Mouse (Mus musculus): ENCODE results near the gene Cxcr5. TPM values are rescaled to one million over a fixed set of nuclear protein-coding genes. Genes with fewer than 3 reads are reported as not detected.
A peak's percentile ranks its signal among the peaks of the same experiment; 100 is the strongest.

The Cxcr5 gene
- total and polyA plus RNA-seq, 2 experiments from 2014 or later, result not detected

- no peaks in the 10 kb centered on the region for H3K27me3 ChIP-seq (ENCODE audit: insufficient read depth, low read length)
- peak; percentile 82 for ATAC-seq
- DNase-seq, result peak; percentile 72
- no peak overlapping the region for H3K4me2 ChIP-seq (ENCODE audit: low read depth)
- 29% methylated on average over 2 of the region's 2 CpGs for WGBS
- TF ChIP-seq CTCF (IDR thresholded peaks at IDR 0.05; ENCODE audit: low read depth), result no peak
- H3K36me3 ChIP-seq (ENCODE audit: insufficient read depth), result no peaks in the 10 kb centered on the region
- no peak overlapping the region for H3K9ac ChIP-seq
- no peak overlapping the region for H3K4me3 ChIP-seq (ENCODE audit: low read depth, low read length)
- H3K27ac ChIP-seq (ENCODE audit: low read depth, low read length), result peak overlapping the region; percentile 64
- H3K9me3 ChIP-seq (ENCODE audit: low read length), result no peaks in the 10 kb centered on the region
- peaks cover 14% of the 10 kb centered on the region; the same call in 1 of the 2 replicates for H3K4me1 ChIP-seq (ENCODE audit: insufficient read depth)
Observed at GRCm38 (mm10) chr9:44468800-44469199, 92.9 kb downstream of the Cxcr5 start.

- no peak for TF ChIP-seq CTCF (IDR thresholded peaks at IDR 0.05; ENCODE audit: low read depth)
- peak overlapping the region; percentile 64 for H3K27ac ChIP-seq (ENCODE audit: low read depth, low read length)
- no peak overlapping the region for H3K4me3 ChIP-seq (ENCODE audit: low read depth, low read length)
- no peak for DNase-seq
- 62% methylated on average over 7 of the region's 7 CpGs for WGBS
- ATAC-seq, result no peak
- H3K36me3 ChIP-seq (ENCODE audit: insufficient read depth), result no peaks in the 10 kb centered on the region
- no peak overlapping the region for H3K4me2 ChIP-seq (ENCODE audit: low read depth)
- no peaks in the 10 kb centered on the region for H3K9me3 ChIP-seq (ENCODE audit: low read length)
- H3K27me3 ChIP-seq (ENCODE audit: insufficient read depth, low read length), result no peaks in the 10 kb centered on the region
- H3K9ac ChIP-seq, result no peak overlapping the region
- peaks cover 14% of the 10 kb centered on the region; the same call in 1 of the 2 replicates for H3K4me1 ChIP-seq (ENCODE audit: insufficient read depth)
Observed at GRCm38 (mm10) chr9:44468224-44468623, 93.5 kb downstream of the Cxcr5 start.

GRCm38 (mm10) chr9:44461950-44462349, 99.7 kb downstream of the Cxcr5 start:
- H3K27ac ChIP-seq (ENCODE audit: low read depth, low read length), result no peak overlapping the region
- 86% methylated on average over 5 of the region's 5 CpGs for WGBS
- no peak overlapping the region for H3K9ac ChIP-seq
- ATAC-seq (no peak), DNase-seq (no peak)
- no peaks in the 10 kb centered on the region for H3K9me3 ChIP-seq (ENCODE audit: low read length)
- H3K4me1 ChIP-seq (ENCODE audit: insufficient read depth), result peaks cover 9% of the 10 kb centered on the region
- H3K27me3 ChIP-seq (ENCODE audit: insufficient read depth, low read length), result no peaks in the 10 kb centered on the region
- no peak overlapping the region for H3K4me3 ChIP-seq (ENCODE audit: low read depth, low read length)
- H3K4me2 ChIP-seq (ENCODE audit: low read depth), result no peak overlapping the region
- no peak for TF ChIP-seq CTCF (IDR thresholded peaks at IDR 0.05; ENCODE audit: low read depth)
- H3K36me3 ChIP-seq (ENCODE audit: insufficient read depth), result no peaks in the 10 kb centered on the region

Other genes starting within 250 kb of the Cxcr5 start
- 42.9 and 54.2 TPM in 2 replicates for gene C2cd2l, start 241.6 kb downstream of the Cxcr5 start, total RNA-seq (2014; rRNA removed)
- 26.2 and 33.2 TPM in 2 replicates for gene C2cd2l, start 241.6 kb downstream of the Cxcr5 start, polyA plus RNA-seq (2015; fragmentation: Nextera tagmentation; extraction: Ambion mirVana)
- gene Dpagt1, start 235.9 kb downstream of the Cxcr5 start, total RNA-seq (2014; rRNA removed), result 17.7 and 18.3 TPM in 2 replicates
- gene Dpagt1, start 235.9 kb downstream of the Cxcr5 start, polyA plus RNA-seq (2015; fragmentation: Nextera tagmentation; extraction: Ambion mirVana), result 30.1 and 30.6 TPM in 2 replicates
- 97.8 and 109 TPM in 2 replicates for gene H2afx, start 227.2 kb downstream of the Cxcr5 start, total RNA-seq (2014; rRNA removed)
- gene H2afx, start 227.2 kb downstream of the Cxcr5 start, polyA plus RNA-seq (2015; fragmentation: Nextera tagmentation; extraction: Ambion mirVana), result 143 and 149 TPM in 2 replicates
- gene Hmbs, start 217.6 kb downstream of the Cxcr5 start, total RNA-seq (2014; rRNA removed), result 38.1 and 38.6 TPM in 2 replicates
- gene Hmbs, start 217.6 kb downstream of the Cxcr5 start, polyA plus RNA-seq (2015; fragmentation: Nextera tagmentation; extraction: Ambion mirVana), result 53.3 and 55.0 TPM in 2 replicates
- 37.6 and 39.1 TPM in 2 replicates for gene Vps11, start 200.2 kb downstream of the Cxcr5 start, total RNA-seq (2014; rRNA removed)
- gene Vps11, start 200.2 kb downstream of the Cxcr5 start, polyA plus RNA-seq (2015; fragmentation: Nextera tagmentation; extraction: Ambion mirVana), result 36.2 and 39.9 TPM in 2 replicates
- gene Hyou1, start 182.4 kb downstream of the Cxcr5 start, total RNA-seq (2014; rRNA removed), result 51.8 and 59.0 TPM in 2 replicates
- 14.0 and 17.4 TPM in 2 replicates for gene Hyou1, start 182.4 kb downstream of the Cxcr5 start, polyA plus RNA-seq (2015; fragmentation: Nextera tagmentation; extraction: Ambion mirVana)
- gene Slc37a4, start 165.0 kb downstream of the Cxcr5 start, total RNA-seq (2014; rRNA removed), result 51.6 and 69.5 TPM in 2 replicates
- 32.3 and 39.4 TPM in 2 replicates for gene Slc37a4, start 165.0 kb downstream of the Cxcr5 start, polyA plus RNA-seq (2015; fragmentation: Nextera tagmentation; extraction: Ambion mirVana)
- gene Rps25, start 154.7 kb downstream of the Cxcr5 start, total RNA-seq (2014; rRNA removed), result 704 and 1,244 TPM in 2 replicates
- gene Rps25, start 154.7 kb downstream of the Cxcr5 start, polyA plus RNA-seq (2015; fragmentation: Nextera tagmentation; extraction: Ambion mirVana), result 1,723 and 2,412 TPM in 2 replicates
- 195 and 237 TPM in 2 replicates for gene Trappc4, start 154.3 kb downstream of the Cxcr5 start, total RNA-seq (2014; rRNA removed)
- gene Trappc4, start 154.3 kb downstream of the Cxcr5 start, polyA plus RNA-seq (2015; fragmentation: Nextera tagmentation; extraction: Ambion mirVana), result 369 and 397 TPM in 2 replicates
- 24.4 and 24.5 TPM in 2 replicates for gene Ccdc84, start 143.3 kb downstream of the Cxcr5 start, total RNA-seq (2014; rRNA removed)
- 20.1 and 25.2 TPM in 2 replicates for gene Ccdc84, start 143.3 kb downstream of the Cxcr5 start, polyA plus RNA-seq (2015; fragmentation: Nextera tagmentation; extraction: Ambion mirVana)
- not detected in 2 replicates for gene Foxr1, start 120.7 kb downstream of the Cxcr5 start, total RNA-seq (2014; rRNA removed)
- gene Foxr1, start 120.7 kb downstream of the Cxcr5 start, polyA plus RNA-seq (2015; fragmentation: Nextera tagmentation; extraction: Ambion mirVana), result not detected in 2 replicates
- gene Upk2, start 106.9 kb downstream of the Cxcr5 start, total RNA-seq (2014; rRNA removed), result not detected in 2 replicates
- not detected in 2 replicates for gene Upk2, start 106.9 kb downstream of the Cxcr5 start, polyA plus RNA-seq (2015; fragmentation: Nextera tagmentation; extraction: Ambion mirVana)
- 29.2 and 38.7 TPM in 2 replicates for gene Bcl9l, start 79.1 kb downstream of the Cxcr5 start, total RNA-seq (2014; rRNA removed)
- 9.3 and 13.0 TPM in 2 replicates for gene Bcl9l, start 79.1 kb downstream of the Cxcr5 start, polyA plus RNA-seq (2015; fragmentation: Nextera tagmentation; extraction: Ambion mirVana)
- 59.2 and 76.2 TPM in 2 replicates for gene Ddx6, start 43.0 kb upstream of the Cxcr5 start, total RNA-seq (2014; rRNA removed)
- gene Ddx6, start 43.0 kb upstream of the Cxcr5 start, polyA plus RNA-seq (2015; fragmentation: Nextera tagmentation; extraction: Ambion mirVana), result 11.1 and 18.3 TPM in 2 replicates
- not detected in 2 replicates for gene Treh, start 111.4 kb upstream of the Cxcr5 start, total RNA-seq (2014; rRNA removed)
- gene Treh, start 111.4 kb upstream of the Cxcr5 start, polyA plus RNA-seq (2015; fragmentation: Nextera tagmentation; extraction: Ambion mirVana), result not detected in 2 replicates
- gene Phldb1, start 173.3 kb upstream of the Cxcr5 start, total RNA-seq (2014; rRNA removed), result 106 and 129 TPM in 2 replicates
- gene Phldb1, start 173.3 kb upstream of the Cxcr5 start, polyA plus RNA-seq (2015; fragmentation: Nextera tagmentation; extraction: Ambion mirVana), result 28.2 and 34.3 TPM in 2 replicates
- gene Arcn1, start 206.0 kb upstream of the Cxcr5 start, total RNA-seq (2014; rRNA removed), result 107 and 113 TPM in 2 replicates
- gene Arcn1, start 206.0 kb upstream of the Cxcr5 start, polyA plus RNA-seq (2015; fragmentation: Nextera tagmentation; extraction: Ambion mirVana), result 86.0 and 105 TPM in 2 replicates
- 67.0 and 72.4 TPM in 2 replicates for gene Ift46, start 206.0 kb upstream of the Cxcr5 start, total RNA-seq (2014; rRNA removed)
- gene Ift46, start 206.0 kb upstream of the Cxcr5 start, polyA plus RNA-seq (2015; fragmentation: Nextera tagmentation; extraction: Ambion mirVana), result 158 and 166 TPM in 2 replicates
- 11.8 and 12.8 TPM in 2 replicates for gene Tmem25, start 237.4 kb upstream of the Cxcr5 start, total RNA-seq (2014; rRNA removed)
- gene Tmem25, start 237.4 kb upstream of the Cxcr5 start, polyA plus RNA-seq (2015; fragmentation: Nextera tagmentation; extraction: Ambion mirVana), result 11.6 and 14.9 TPM in 2 replicates
- 0.69 and 2.6 TPM in 2 replicates for gene Ttc36, start 241.2 kb upstream of the Cxcr5 start, total RNA-seq (2014; rRNA removed)
- gene Ttc36, start 241.2 kb upstream of the Cxcr5 start, polyA plus RNA-seq (2015; fragmentation: Nextera tagmentation; extraction: Ambion mirVana), result 0.68 and 0.71 TPM in 2 replicates

All from forebrain, postnatal 0 days (tissue).